Mouse (Mus musculus) thymus, adult 2 months (tissue): ENCODE measurements at regions not wholly inside any gene's neighbourhood (a gene's known extent, or its start where the extent isn't known, plus 50 kb on each side); places are given as distances from the start of the nearest gene placed in this dataset.

Experiments used
- DNase-seq: peaks from one replicate; pipeline ENCODE4 v3.0.0; 2021
- H3K27ac ChIP-seq: fragments of 200-500 bp; 2 replicates; pipeline ENCODE4 v1.5.1; 2012; ENCODE audit warnings: low read length, control low read depth; ENCODE audit not compliant: control insufficient read depth, insufficient read depth
- H3K27me3 ChIP-seq: fragments of 200-500 bp; 2 replicates; pipeline ENCODE4 v1.6.1; 2012; ENCODE audit warnings: mild to moderate bottlenecking, low read length, moderate library complexity, mixed read lengths; ENCODE audit not compliant: control insufficient read depth, insufficient read depth
- H3K36me3 ChIP-seq: fragments of 200-500 bp; 2 replicates; pipeline ENCODE4 v1.6.1; 2012; ENCODE audit warnings: mild to moderate bottlenecking, low read length, moderate library complexity; ENCODE audit not compliant: control insufficient read depth, insufficient read depth
- H3K4me1 ChIP-seq: fragments of 200-500 bp; replicated peaks from 2 replicates; pipeline ENCODE4 v1.6.1; 2012; ENCODE audit warnings: low read length; ENCODE audit not compliant: control insufficient read depth, insufficient read depth
- H3K4me3 ChIP-seq: fragments of 200-500 bp; 2 replicates; pipeline ENCODE4 v1.5.1; 2012; ENCODE audit warnings: mild to moderate bottlenecking, low read length, control low read depth, moderate library complexity; ENCODE audit not compliant: control insufficient read depth, insufficient read depth
- CTCF ChIP-seq: fragments of 200-500 bp; IDR thresholded peaks from 2 replicates; pipeline ENCODE4 v1.5.1; 2012; ENCODE audit warnings: mild to moderate bottlenecking, control low read depth, low read length, moderate library complexity, borderline replicate concordance; ENCODE audit not compliant: control insufficient read depth, poor library complexity, insufficient read depth; ENCODE audit errors: extremely low read depth
- POLR2A ChIP-seq: fragments of 200-500 bp; IDR thresholded peaks from 2 replicates; pipeline ENCODE4 v1.6.1; 2012; ENCODE audit warnings: mild to moderate bottlenecking, low read length, control low read depth, moderate library complexity; ENCODE audit not compliant: control insufficient read depth, poor library complexity, insufficient read depth; ENCODE audit errors: extremely low read depth
- WGBS: fragments of 180-500 bp; shearing (Covaris S2); methylation state at CpG from one replicate; pipeline ENCODE4 v1.1.7; 2018; 5-methylcytosine and 5-hydroxymethylcytosine counted together

- 92% methylated on average over 10 of the region's 10 CpGs for WGBS
- no peak for TF ChIP-seq POLR2A
- TF ChIP-seq CTCF = no peak
- no peak for DNase-seq
- H3K36me3 ChIP-seq = no peaks in the 10 kb centered on the region
- H3K27ac ChIP-seq = no peak overlapping the region
- no peak overlapping the region for H3K4me3 ChIP-seq
- H3K27me3 ChIP-seq = no peaks in the 10 kb centered on the region
- no peaks in the 10 kb centered on the region for H3K4me1 ChIP-seq
Measured at GRCm38 (mm10) chr12:73434684-73435083, 111.5 kb downstream of the Tmem30b start.

- WGBS = 80% methylated on average over 5 of the region's 5 CpGs
- no peak for DNase-seq
- Histone ChIP-seq H3K27ac (no peak overlapping the region), H3K4me1 (no peaks in the 10 kb centered on the region), H3K27me3 (no peaks in the 10 kb centered on the region), H3K4me3 (no peak overlapping the region), H3K36me3 (no peaks in the 10 kb centered on the region)
- TF ChIP-seq POLR2A (no peak), CTCF (no peak)
Measured at GRCm38 (mm10) chr12:73432546-73432945, 113.6 kb downstream of the Tmem30b start.

DNA sequence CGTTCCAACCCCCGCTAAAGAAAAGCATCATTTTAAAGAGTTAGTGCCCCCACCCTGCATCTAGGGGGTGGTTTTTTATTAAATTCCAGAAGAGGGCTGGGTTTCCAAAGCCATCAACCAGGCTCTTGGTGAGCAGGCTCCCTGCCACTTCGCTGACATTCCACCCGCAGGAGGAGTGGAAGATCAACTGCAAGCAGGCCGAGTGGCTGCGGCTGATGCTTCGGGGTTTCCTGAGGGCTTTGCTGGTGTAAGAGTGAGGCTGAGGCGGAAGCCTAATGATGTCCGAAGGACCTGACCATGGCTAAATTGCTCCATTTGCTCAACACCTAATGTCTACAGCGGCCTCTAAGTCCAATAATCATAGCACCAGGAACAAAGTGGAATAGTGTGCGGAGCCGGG, 118.0 kb downstream of the Tmem30b start:
- no peak for DNase-seq
- no peaks in the 10 kb centered on the region for H3K4me1 ChIP-seq
- no peak overlapping the region for H3K4me3 ChIP-seq
- H3K27ac ChIP-seq = no peak overlapping the region
- TF ChIP-seq CTCF (no peak), POLR2A (no peak)
- no peaks in the 10 kb centered on the region for H3K27me3 ChIP-seq
- 92% methylated on average over 12 of the region's 12 CpGs for WGBS
- no peaks in the 10 kb centered on the region for H3K36me3 ChIP-seq

- no peak for DNase-seq
- TF ChIP-seq POLR2A (no peak), CTCF (no peak)
- no peaks in the 10 kb centered on the region for H3K36me3 ChIP-seq
- no peaks in the 10 kb centered on the region for H3K4me1 ChIP-seq
- no peaks in the 10 kb centered on the region for H3K27me3 ChIP-seq
- WGBS = 98% methylated on average over 7 of the region's 7 CpGs
- H3K27ac ChIP-seq = no peak overlapping the region
- H3K4me3 ChIP-seq = no peak overlapping the region
Measured at GRCm38 (mm10) chr12:73424814-73425213, 121.4 kb downstream of the Tmem30b start.

DNA sequence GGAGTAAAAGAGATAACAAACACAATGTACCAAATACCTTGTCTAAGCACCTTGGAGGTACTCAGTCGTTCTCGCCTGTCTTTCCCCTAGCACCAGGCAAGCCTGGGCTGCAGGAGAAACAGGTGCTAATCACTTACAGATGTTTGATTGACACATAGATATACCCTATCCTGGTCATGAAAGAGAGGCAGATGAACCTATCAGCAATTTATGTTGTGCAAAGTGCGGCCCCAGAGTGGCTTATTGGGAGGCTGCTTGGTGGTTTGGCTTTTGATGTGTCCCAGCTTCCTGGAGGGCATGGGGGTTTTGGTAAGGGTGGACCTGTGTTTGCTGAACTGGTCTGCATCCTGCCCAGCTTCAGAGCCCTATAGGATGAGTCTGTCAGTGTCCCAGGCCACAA, 129.1 kb downstream of the Tmem30b start:
- no peaks in the 10 kb centered on the region for H3K36me3 ChIP-seq
- no peak for DNase-seq
- no peaks in the 10 kb centered on the region for H3K27me3 ChIP-seq
- WGBS = 17% methylated on average over 3 of the region's 3 CpGs
- peaks cover 11% of the 10 kb centered on the region for H3K4me1 ChIP-seq
- H3K27ac ChIP-seq = no peak overlapping the region
- no peak overlapping the region for H3K4me3 ChIP-seq
- TF ChIP-seq POLR2A = no peak
- TF ChIP-seq CTCF = no peak

GRCm38 (mm10) chr12:73416367-73416897, 129.8 kb downstream of the Tmem30b start:
- no peak for DNase-seq
- no peak for TF ChIP-seq POLR2A
- TF ChIP-seq CTCF = no peak
- Histone ChIP-seq H3K4me1 (peaks cover 15% of the 10 kb centered on the region), H3K27me3 (no peaks in the 10 kb centered on the region), H3K27ac (no peak overlapping the region), H3K36me3 (no peaks in the 10 kb centered on the region), H3K4me3 (no peak overlapping the region)
- 70% methylated on average over 16 of the region's 16 CpGs for WGBS

GRCm38 (mm10) chr12:73415856-73416366, 129.3 kb downstream of the Slc38a6 start:
- DNase-seq = no peak
- H3K36me3 ChIP-seq = no peaks in the 10 kb centered on the region
- no peak overlapping the region for H3K4me3 ChIP-seq
- peaks cover 17% of the 10 kb centered on the region for H3K4me1 ChIP-seq
- no peak overlapping the region for H3K27ac ChIP-seq
- TF ChIP-seq CTCF = no peak
- TF ChIP-seq POLR2A = no peak
- H3K27me3 ChIP-seq = no peaks in the 10 kb centered on the region
- 94% methylated on average over 7 of the region's 7 CpGs for WGBS
